Comparison of ENCODE assay signal across 8 mouse cellular contexts in the genomic region with DNA sequence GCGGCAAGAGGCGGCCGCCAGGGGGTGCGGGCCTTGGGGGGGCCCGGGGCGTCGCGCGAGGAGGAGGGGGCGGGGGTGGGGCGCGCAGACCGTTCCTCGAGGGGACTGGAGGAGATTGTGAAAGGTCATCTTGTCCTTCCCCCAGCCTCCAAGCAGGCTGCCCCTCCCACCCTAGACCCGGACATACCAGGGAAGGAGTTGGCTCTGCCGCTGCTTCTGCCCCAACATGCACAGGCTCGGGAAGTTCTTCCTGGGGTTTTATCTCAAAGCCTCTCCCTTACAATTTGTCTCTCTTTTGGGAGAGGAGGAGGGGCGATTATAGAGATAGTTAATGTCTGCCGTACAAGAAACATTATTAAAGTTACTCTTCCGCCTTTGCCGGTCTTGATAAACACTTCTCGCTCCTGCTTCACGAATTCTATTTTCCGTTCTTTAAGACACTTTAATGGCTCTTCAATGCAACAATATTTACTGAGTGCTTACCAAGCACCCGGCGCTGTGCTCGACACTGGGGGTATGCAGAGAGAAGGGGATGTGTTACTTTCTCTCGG. TPM values are rescaled to one million over a fixed set of nuclear protein-coding genes. Genes with fewer than 3 reads are reported as not detected.
DNase-seq lines count a peak whose midpoint lies in the region; ATAC-seq and TF ChIP-seq lines count a peak whose summit lies in the region.

No protein-coding gene starts in this region.

- DNase-seq in gastrocnemius, adult 2 months, result peak; percentile 70
- DNase-seq in gastrocnemius, postnatal 36 days, result no peak
- DNase-seq in adrenal gland, postnatal 36 days, result peak; percentile 65 to 76
- DNase-seq in liver, embryonic 11.5 days (ENCODE audit: low spot score), result peak; percentile 73
- peak; percentile 81 for DNase-seq in midbrain, postnatal 0 days (ENCODE audit: low spot score)
- no peak for DNase-seq in T-cell, adult 2 months (ENCODE audit: low spot score)

- peak overlapping the region; percentile 83 for H3K4me3 ChIP-seq in gastrocnemius, adult 2 months
- H3K4me3 ChIP-seq in forebrain, embryonic 12.5 days (replicated peaks), result peak overlapping the region; percentile 76
- peak overlapping the region; percentile 62 for H3K4me3 ChIP-seq in hindbrain, embryonic 13.5 days
- H3K4me3 ChIP-seq in liver, embryonic 11.5 days (ENCODE audit: low read depth, low read length), result peak overlapping the region; percentile 83
- H3K4me3 ChIP-seq in midbrain, postnatal 0 days (ENCODE audit: low read depth, low read length), result peak overlapping the region; percentile 66

- peak; percentile 27 for ATAC-seq in forebrain, embryonic 12.5 days (ENCODE audit: low FRiP score)
- peak; percentile 5; the same call in 1 of the 2 replicates for ATAC-seq in hindbrain, embryonic 13.5 days (ENCODE audit: low FRiP score)
- 0 out of 2 replicates have a peak, but pooled peaks have one; percentile 10 for ATAC-seq in liver, embryonic 11.5 days (replicated peaks; ENCODE audit: low FRiP score)
- ATAC-seq in midbrain, postnatal 0 days (ENCODE audit: low FRiP score), result peak; percentile 2; the same call in 1 of the 2 replicates

- no peaks in the 10 kb centered on the region for H3K36me3 ChIP-seq in forebrain, embryonic 12.5 days (replicated peaks)
- H3K36me3 ChIP-seq in hindbrain, embryonic 13.5 days, result no peaks in the 10 kb centered on the region
- 0 out of 2 replicates have a peak, but pooled peaks cover 3% of the 10 kb centered on the region for H3K36me3 ChIP-seq in liver, embryonic 11.5 days (ENCODE audit: control insufficient read depth, insufficient read depth, low read length)
- H3K36me3 ChIP-seq in midbrain, postnatal 0 days (ENCODE audit: insufficient read depth, low read length), result no peaks in the 10 kb centered on the region

- H3K4me2 ChIP-seq in forebrain, embryonic 12.5 days, result peak overlapping the region; percentile 83
- peak overlapping the region; percentile 61 for H3K4me2 ChIP-seq in hindbrain, embryonic 13.5 days
- H3K4me2 ChIP-seq in liver, embryonic 11.5 days, result peak overlapping the region; percentile 80
- peak overlapping the region; percentile 81 for H3K4me2 ChIP-seq in midbrain, postnatal 0 days (ENCODE audit: low read depth, low read length, poor library complexity, severe bottlenecking)

- 1% methylated on average over 21 of the region's 28 CpGs for WGBS in forebrain, embryonic 12.5 days
- 1% methylated on average over 20 of the region's 28 CpGs for WGBS in hindbrain, embryonic 13.5 days
- under 1% methylated on average over 23 of the region's 28 CpGs for WGBS in liver, embryonic 11.5 days
- under 1% methylated on average over 16 of the region's 28 CpGs for WGBS in midbrain, postnatal 0 days

- peak overlapping the region; percentile 91 for H3K27ac ChIP-seq in gastrocnemius, adult 2 months
- H3K27ac ChIP-seq in forebrain, embryonic 12.5 days, result peak overlapping the region; percentile 99
- peak overlapping the region; percentile 98 for H3K27ac ChIP-seq in hindbrain, embryonic 13.5 days
- H3K27ac ChIP-seq in liver, embryonic 11.5 days (ENCODE audit: low read depth, low read length), result peak overlapping the region; percentile 85
- H3K27ac ChIP-seq in midbrain, postnatal 0 days (ENCODE audit: low read depth, low read length), result peak overlapping the region; percentile 92

- H3K27me3 ChIP-seq in forebrain, embryonic 12.5 days, result no peaks in the 10 kb centered on the region
- no peaks in the 10 kb centered on the region for H3K27me3 ChIP-seq in hindbrain, embryonic 13.5 days
- no peaks in the 10 kb centered on the region for H3K27me3 ChIP-seq in liver, embryonic 11.5 days (replicated peaks; ENCODE audit: control insufficient read depth, insufficient read depth, low read length)
- no peaks in the 10 kb centered on the region for H3K27me3 ChIP-seq in midbrain, postnatal 0 days (ENCODE audit: insufficient read depth, low read length)

- TF ChIP-seq CTCF in gastrocnemius, adult 2 months (IDR thresholded peaks at IDR 0.05), result 0 out of 2 replicates have a peak, but pooled peaks have one; percentile 3
- no peak for TF ChIP-seq CTCF in midbrain, postnatal 0 days (IDR thresholded peaks at IDR 0.05)

- no peaks in the 10 kb centered on the region for H3K9me3 ChIP-seq in forebrain, embryonic 12.5 days
- no peaks in the 10 kb centered on the region for H3K9me3 ChIP-seq in hindbrain, embryonic 13.5 days
- no peaks in the 10 kb centered on the region for H3K9me3 ChIP-seq in liver, embryonic 11.5 days (ENCODE audit: control insufficient read depth, low read length)
- no peaks in the 10 kb centered on the region for H3K9me3 ChIP-seq in midbrain, postnatal 0 days (ENCODE audit: low read length)

- peak overlapping the region; percentile 98 for H3K9ac ChIP-seq in forebrain, embryonic 12.5 days
- peak overlapping the region; percentile 88 for H3K9ac ChIP-seq in hindbrain, embryonic 13.5 days
- peak overlapping the region; percentile 81 for H3K9ac ChIP-seq in liver, embryonic 11.5 days (ENCODE audit: low read depth, low read length)
- H3K9ac ChIP-seq in midbrain, postnatal 0 days (replicated peaks; ENCODE audit: low read length, poor library complexity, severe bottlenecking), result peak overlapping the region; percentile 89

- intact Hi-C loops in gastrocnemius, adult 2 months (cut with DNase I), result no loop called here
- intact Hi-C loops in gastrocnemius, postnatal 36 days (cut with DNase I), result no loop called here

- H3K4me1 ChIP-seq in forebrain, embryonic 12.5 days, result peaks cover 73% of the 10 kb centered on the region
- H3K4me1 ChIP-seq in hindbrain, embryonic 13.5 days (replicated peaks), result peaks cover 73% of the 10 kb centered on the region
- H3K4me1 ChIP-seq in liver, embryonic 11.5 days (replicated peaks; ENCODE audit: control insufficient read depth, insufficient read depth, low read length), result peaks cover 46% of the 10 kb centered on the region
- peaks cover 26% of the 10 kb centered on the region for H3K4me1 ChIP-seq in midbrain, postnatal 0 days (ENCODE audit: insufficient read depth, low read length)

RNA-seq across cellular contexts. Expression of gene Tmem253, which starts 0.6 kb away (rescaled TPM):
- 1 to 10 TPM in 1 of 2 experiments, under 1 TPM in 1; 0.46 to 2.6 TPM for total RNA-seq in gastrocnemius, adult 2 months (2021)
- 1 to 10 TPM; 1.3 to 1.5 TPM for total RNA-seq in gastrocnemius, postnatal 36 days (2021)
- 1 to 10 TPM; 1.7 to 2.5 TPM for total RNA-seq in adrenal gland, postnatal 36 days (2021)
- 1.1 TPM in 2 replicates for polyA plus RNA-seq in forebrain, embryonic 12.5 days (2016; fragmentation: Nextera tagmentation; extraction: Ambion mirVana)
- 0.79 and 0.84 TPM in 2 replicates for polyA plus RNA-seq in hindbrain, embryonic 13.5 days (2015; fragmentation: Nextera tagmentation; extraction: Ambion mirVana)
- 0.85 TPM in 1 of 2 replicates, not detected in the other for polyA plus RNA-seq in liver, embryonic 11.5 days (2014; fragmentation: Nextera tagmentation; extraction: Ambion mirVana)
- not detected in 2 replicates for total RNA-seq in midbrain, postnatal 0 days (2014; rRNA removed)
- 0.18 and 0.81 TPM in 2 replicates for polyA plus RNA-seq in midbrain, postnatal 0 days (2015; fragmentation: Nextera tagmentation; extraction: Ambion mirVana)

RNA-seq across cellular contexts. Expression of gene Zfp219, which starts 5.7 kb away (rescaled TPM):
- total RNA-seq in gastrocnemius, adult 2 months (2021), result 10 to 100 TPM; 13.5 to 13.8 TPM
- 10 to 100 TPM in 1 of 2 experiments, 1 to 10 TPM in 1; 9.7 to 12.4 TPM for total RNA-seq in gastrocnemius, postnatal 36 days (2021)
- 10 to 100 TPM; 51.9 to 62.1 TPM for total RNA-seq in adrenal gland, postnatal 36 days (2021)
- polyA plus RNA-seq in forebrain, embryonic 12.5 days (2016; fragmentation: Nextera tagmentation; extraction: Ambion mirVana), result 97.1 and 101 TPM in 2 replicates
- polyA plus RNA-seq in hindbrain, embryonic 13.5 days (2015; fragmentation: Nextera tagmentation; extraction: Ambion mirVana), result 30.5 and 33.1 TPM in 2 replicates
- polyA plus RNA-seq in liver, embryonic 11.5 days (2014; fragmentation: Nextera tagmentation; extraction: Ambion mirVana), result 19.8 and 21.9 TPM in 2 replicates
- total RNA-seq in midbrain, postnatal 0 days (2014; rRNA removed), result 60.4 and 65.5 TPM in 2 replicates
- 23.5 TPM in 2 replicates for polyA plus RNA-seq in midbrain, postnatal 0 days (2015; fragmentation: Nextera tagmentation; extraction: Ambion mirVana)

RNA-seq across cellular contexts. Expression of gene Olfr221, which starts 27.4 kb away (rescaled TPM):
- total RNA-seq in gastrocnemius, adult 2 months (2021), result not detected
- total RNA-seq in gastrocnemius, postnatal 36 days (2021), result not detected
- total RNA-seq in adrenal gland, postnatal 36 days (2021), result not detected
- polyA plus RNA-seq in forebrain, embryonic 12.5 days (2016; fragmentation: Nextera tagmentation; extraction: Ambion mirVana), result not detected in 2 replicates
- not detected in 2 replicates for polyA plus RNA-seq in hindbrain, embryonic 13.5 days (2015; fragmentation: Nextera tagmentation; extraction: Ambion mirVana)
- not detected in 2 replicates for polyA plus RNA-seq in liver, embryonic 11.5 days (2014; fragmentation: Nextera tagmentation; extraction: Ambion mirVana)
- not detected in 2 replicates for total RNA-seq in midbrain, postnatal 0 days (2014; rRNA removed)
- polyA plus RNA-seq in midbrain, postnatal 0 days (2015; fragmentation: Nextera tagmentation; extraction: Ambion mirVana), result not detected in 2 replicates

RNA-seq across cellular contexts. Expression of gene Arhgef40, which starts 30.3 kb away (rescaled TPM):
- total RNA-seq in gastrocnemius, adult 2 months (2021), result 10 to 100 TPM in 1 of 2 experiments, 1 to 10 TPM in 1; 9.6 to 14.1 TPM
- total RNA-seq in gastrocnemius, postnatal 36 days (2021), result 10 to 100 TPM; 13.9 to 18.5 TPM
- 10 to 100 TPM; 46.6 to 51.6 TPM for total RNA-seq in adrenal gland, postnatal 36 days (2021)
- polyA plus RNA-seq in forebrain, embryonic 12.5 days (2016; fragmentation: Nextera tagmentation; extraction: Ambion mirVana), result 116 and 117 TPM in 2 replicates
- 76.8 and 83.1 TPM in 2 replicates for polyA plus RNA-seq in hindbrain, embryonic 13.5 days (2015; fragmentation: Nextera tagmentation; extraction: Ambion mirVana)
- 50.7 and 61.8 TPM in 2 replicates for polyA plus RNA-seq in liver, embryonic 11.5 days (2014; fragmentation: Nextera tagmentation; extraction: Ambion mirVana)
- 93.8 and 108 TPM in 2 replicates for total RNA-seq in midbrain, postnatal 0 days (2014; rRNA removed)
- polyA plus RNA-seq in midbrain, postnatal 0 days (2015; fragmentation: Nextera tagmentation; extraction: Ambion mirVana), result 58.0 and 66.1 TPM in 2 replicates

Comparison
In these comparisons a context has a peak if more than half of its experiments do, and no peak if none do; other contexts are left out.
1. DNase-seq: peak in gastrocnemius, adult 2 months (single experiment), adrenal gland, postnatal 36 days (2 of 2), liver, embryonic 11.5 days (single experiment) and midbrain, postnatal 0 days (single experiment); none in gastrocnemius, postnatal 36 days (0 of 2) and T-cell, adult 2 months (single experiment).
2. Peak in every context shown above with its lines, with median percentiles within 50 percentile points of each other: H3K27ac ChIP-seq, H3K4me3 ChIP-seq, ATAC-seq, H3K4me2 ChIP-seq and H3K9ac ChIP-seq.